Mouse (Mus musculus): ENCODE measurements around the gene Bcl2a1d. TPM values are rescaled to one million over a fixed set of nuclear protein-coding genes. Genes with fewer than 3 reads are reported as not detected.

The Bcl2a1d gene
- polyA plus RNA-seq, 1 experiment from 2014 or later, result not detected

Other genes starting within 250 kb of the Bcl2a1d start
- gene Syncrip, start 249.3 kb downstream of the Bcl2a1d start, polyA plus RNA-seq (2014; fragmentation: Nextera tagmentation; extraction: Ambion mirVana), result 141 and 148 TPM in 2 replicates
- gene Zfp949, start 183.9 kb downstream of the Bcl2a1d start, polyA plus RNA-seq (2014; fragmentation: Nextera tagmentation; extraction: Ambion mirVana), result 7.8 and 10.1 TPM in 2 replicates
- gene Trim43a, start 151.0 kb downstream of the Bcl2a1d start, polyA plus RNA-seq (2014; fragmentation: Nextera tagmentation; extraction: Ambion mirVana), result not detected in 2 replicates
- gene Mthfsl, start 11.6 kb downstream of the Bcl2a1d start, polyA plus RNA-seq (2014; fragmentation: Nextera tagmentation; extraction: Ambion mirVana), result 21.6 and 25.6 TPM in 2 replicates
- gene Trim43c, start 107.2 kb upstream of the Bcl2a1d start, polyA plus RNA-seq (2014; fragmentation: Nextera tagmentation; extraction: Ambion mirVana), result not detected in 2 replicates
- not detected in 2 replicates for gene Bcl2a1a, start 225.0 kb upstream of the Bcl2a1d start, polyA plus RNA-seq (2014; fragmentation: Nextera tagmentation; extraction: Ambion mirVana)

Data from forebrain, embryonic 11.5 days (tissue).